Mouse (Mus musculus): Measurements from ENCODE around the gene Hoxc11. TPM values are rescaled to one million over a fixed set of nuclear protein-coding genes. Genes with fewer than 3 reads are reported as not detected.

Gene Hoxc11
- polyA plus RNA-seq, 2 experiments, result not detected

GRCm38 (mm10) chr15:102920619-102921018 is 33.6 kb upstream of the Hoxc11 start:
- ATAC-seq (ENCODE audit: insufficient read depth) (no peak), DNase-seq (ENCODE audit: low read depth in 3 of 3, low spot score in 3 of 3) (no peak)
- no peaks in the 10 kb centered on the region for H3K9me3 ChIP-seq (ENCODE audit: control insufficient read depth, low read length)
- H3K4me3 ChIP-seq (ENCODE audit: insufficient read depth in 1 of 2, low read depth in 2 of 2, low read length in 2 of 2), result no peak overlapping the region
- TF ChIP-seq EP300 (IDR thresholded peaks at IDR 0.05; ENCODE audit: low read depth) (no peak), CTCF (IDR thresholded peaks at IDR 0.05; ENCODE audit: low read depth) (no peak)
- WGBS (ENCODE audit: insufficient replicate concordance), result under 1% methylated on average over 20 of the region's 20 CpGs
- no peaks in the 10 kb centered on the region for H3K36me3 ChIP-seq (replicated peaks; ENCODE audit: control insufficient read depth, insufficient read depth, low read depth)
- no peak overlapping the region for H3K4me2 ChIP-seq (ENCODE audit: low read depth)
- no peak overlapping the region for H3K27ac ChIP-seq
- peaks cover 94% of the 10 kb centered on the region for H3K27me3 ChIP-seq (ENCODE audit: control insufficient read depth, insufficient read depth, low read length)
- H3K9ac ChIP-seq (replicated peaks), result no peak overlapping the region
- H3K4me1 ChIP-seq (replicated peaks; ENCODE audit: control insufficient read depth in 2 of 2, insufficient read depth in 2 of 2, low read length in 1 of 2), result no peaks in the 10 kb centered on the region

GRCm38 (mm10) chr15:102921053-102922011 is 32.9 kb upstream of the Hoxc11 start, which contains the start of gene Hoxc13:
Gene Hoxc13 (plus strand): TSS chr15:102921103.
- no peak within 1 kb of the TSS for H3K4me3 ChIP-seq (ENCODE audit: insufficient read depth in 1 of 2, low read depth in 2 of 2, low read length in 2 of 2)
- DNase-seq (ENCODE audit: low read depth in 3 of 3, low spot score in 3 of 3) (no peak), ATAC-seq (ENCODE audit: insufficient read depth) (no peak)
- H3K36me3 ChIP-seq (replicated peaks; ENCODE audit: control insufficient read depth, insufficient read depth, low read depth), result no peaks in the 10 kb centered on the region
- TF ChIP-seq EP300 (IDR thresholded peaks at IDR 0.05; ENCODE audit: low read depth) (no peak), CTCF (IDR thresholded peaks at IDR 0.05; ENCODE audit: low read depth) (no peak)
- H3K9me3 ChIP-seq (ENCODE audit: control insufficient read depth, low read length), result no peaks in the 10 kb centered on the region
- 2% methylated on average over 78 of the region's 88 CpGs for WGBS (ENCODE audit: insufficient replicate concordance)
- peaks cover 94% of the 10 kb centered on the region for H3K27me3 ChIP-seq (ENCODE audit: control insufficient read depth, insufficient read depth, low read length)
- no peak within 1 kb of the TSS for H3K9ac ChIP-seq (replicated peaks)
- no peak within 1 kb of the TSS for H3K27ac ChIP-seq
- H3K4me2 ChIP-seq (ENCODE audit: low read depth), result no peak within 1 kb of the TSS
- no peaks in the 10 kb centered on the region for H3K4me1 ChIP-seq (replicated peaks; ENCODE audit: control insufficient read depth in 2 of 2, insufficient read depth in 2 of 2, low read length in 1 of 2)

DNA sequence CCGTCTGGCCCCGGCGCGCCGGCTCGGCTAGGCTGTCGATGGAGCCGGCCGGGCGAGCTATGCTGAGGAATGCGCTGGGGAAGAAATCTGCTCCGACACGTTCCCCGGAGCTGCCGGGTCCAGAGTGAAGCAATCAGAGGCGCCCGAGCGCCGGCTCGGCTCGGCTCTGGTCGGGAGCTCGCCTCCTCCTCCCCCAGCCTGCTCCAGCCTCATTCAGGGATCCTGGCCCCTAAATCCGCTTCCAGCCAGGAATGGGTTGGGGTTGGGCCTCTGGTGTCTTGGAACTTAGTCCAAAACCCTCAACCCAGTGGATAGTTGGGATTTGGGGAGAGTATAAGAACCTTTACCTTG is 32.2 kb upstream of the Hoxc11 start:
- TF ChIP-seq EP300 (IDR thresholded peaks at IDR 0.05; ENCODE audit: low read depth), result no peak
- TF ChIP-seq CTCF (IDR thresholded peaks at IDR 0.05; ENCODE audit: low read depth), result no peak
- no peaks in the 10 kb centered on the region for H3K4me1 ChIP-seq (replicated peaks; ENCODE audit: control insufficient read depth in 2 of 2, insufficient read depth in 2 of 2, low read length in 1 of 2)
- H3K27me3 ChIP-seq (ENCODE audit: control insufficient read depth, insufficient read depth, low read length), result peaks cover 94% of the 10 kb centered on the region
- no peak for DNase-seq (ENCODE audit: low read depth in 3 of 3, low spot score in 3 of 3)
- H3K9me3 ChIP-seq (ENCODE audit: control insufficient read depth, low read length), result no peaks in the 10 kb centered on the region
- WGBS (ENCODE audit: insufficient replicate concordance), result 4% methylated on average over 24 of the region's 24 CpGs
- no peaks in the 10 kb centered on the region for H3K36me3 ChIP-seq (replicated peaks; ENCODE audit: control insufficient read depth, insufficient read depth, low read depth)
- no peak overlapping the region for H3K9ac ChIP-seq (replicated peaks)
- no peak overlapping the region for H3K27ac ChIP-seq
- H3K4me2 ChIP-seq (ENCODE audit: low read depth), result no peak overlapping the region
- no peak for ATAC-seq (ENCODE audit: insufficient read depth)
- no peak overlapping the region for H3K4me3 ChIP-seq (ENCODE audit: insufficient read depth in 1 of 2, low read depth in 2 of 2, low read length in 2 of 2)

- no peak overlapping the region for H3K4me2 ChIP-seq (ENCODE audit: low read depth)
- no peak overlapping the region for H3K9ac ChIP-seq (replicated peaks)
- H3K9me3 ChIP-seq (ENCODE audit: control insufficient read depth, low read length), result no peaks in the 10 kb centered on the region
- WGBS (ENCODE audit: insufficient replicate concordance), result 7% methylated on average over 6 of the region's 6 CpGs
- H3K27ac ChIP-seq, result no peak overlapping the region
- TF ChIP-seq EP300 (IDR thresholded peaks at IDR 0.05; ENCODE audit: low read depth), result no peak
- TF ChIP-seq CTCF (IDR thresholded peaks at IDR 0.05; ENCODE audit: low read depth), result no peak
- H3K27me3 ChIP-seq (ENCODE audit: control insufficient read depth, insufficient read depth, low read length), result peaks cover 94% of the 10 kb centered on the region
- DNase-seq (ENCODE audit: low read depth in 3 of 3, low spot score in 3 of 3), result no peak
- no peaks in the 10 kb centered on the region for H3K4me1 ChIP-seq (replicated peaks; ENCODE audit: control insufficient read depth in 2 of 2, insufficient read depth in 2 of 2, low read length in 1 of 2)
- no peak for ATAC-seq (ENCODE audit: insufficient read depth)
- no peaks in the 10 kb centered on the region for H3K36me3 ChIP-seq (replicated peaks; ENCODE audit: control insufficient read depth, insufficient read depth, low read depth)
- no peak overlapping the region for H3K4me3 ChIP-seq (ENCODE audit: insufficient read depth in 1 of 2, low read depth in 2 of 2, low read length in 2 of 2)
Measured at GRCm38 (mm10) chr15:102922636-102923500, 31.4 kb upstream of the Hoxc11 start.
